Comparison of ENCODE assay signal across 2 mouse cellular contexts in genomic region chr4:132926520-132926919, GRCm38 (mm10). TPM values are rescaled to one million over a fixed set of nuclear protein-coding genes. Genes with fewer than 3 reads are reported as not detected.
"Had no signal": no experiment of that assay in that cellular context is flagged by ENCODE, and none has a peak within 500 bp of the region (broad histone marks: within the 10 kb centered on the region; RNA-seq: fewer than 3 reads in every experiment).

No protein-coding gene starts in this region.

RNA-seq across cellular contexts. Expression of gene Fgr, which starts 47.4 kb away (rescaled TPM):
- polyA plus RNA-seq: midbrain, embryonic 11.5 days; neural tube, embryonic 14.5 days had no signal
